Mouse (Mus musculus) myocyte (in vitro differentiated cells): ENCODE results near the gene Pou2f2.

Experiments
- MYOD1 ChIP-seq, 3 experiments: IDR thresholded peaks; one replicate each; pipeline ENCODE4 v1.6.1; 2011; ENCODE audit warnings: control low read depth in 2 of 3, low read depth in 2 of 3, mild to moderate bottlenecking in 2 of 3, moderate library complexity in 1 of 3; ENCODE audit not compliant: insufficient read length in 2 of 3, control insufficient read depth in 1 of 3
- POLR2A ChIP-seq: IDR thresholded peaks from one replicate; pipeline ENCODE4 v1.6.1; 2011; ENCODE audit warnings: low read depth, mild to moderate bottlenecking, control low read depth, moderate library complexity; ENCODE audit not compliant: insufficient read length

- TF ChIP-seq POLR2A: no peak
- TF ChIP-seq MYOD1 (IDR thresholded peaks at IDR 0.05; ENCODE audit: control insufficient read depth in 1 of 3, insufficient read length in 2 of 3, low read depth in 2 of 3): peak in 2 of 3 experiments; percentile 33 to 34
Observed at GRCm38 (mm10) chr7:25179606-25180161, at the start of gene Pou2f2.
